Mouse (Mus musculus): ENCODE data around the gene Rpl13a. TPM values are rescaled to one million over a fixed set of nuclear protein-coding genes. Genes with fewer than 3 reads are reported as not detected.
"Not testable (repeated sequence)": the region's sequence is repeated elsewhere in the genome, so short reads cannot be mapped to it uniquely, and the experiment has no call there.

The Rpl13a gene
- polyA plus RNA-seq, 3 experiments from 2014 or later: 6,216 to 8,178 (median 7,568) TPM

- no peak for ATAC-seq
These were observed 16.0 kb downstream of the Rpl13a start for GRCm38 (mm10) chr7:45112529-45112928.

GRCm38 (mm10) chr7:45111940-45112339 is 16.6 kb downstream of the Rpl13a start:
- no peak for ATAC-seq

- not testable (repeated sequence) for ATAC-seq
These were observed 18.5 kb downstream of the Rpl13a start for GRCm38 (mm10) chr7:45110089-45110488.

- ATAC-seq: no peak
These were observed 21.4 kb downstream of the Rpl13a start for GRCm38 (mm10) chr7:45107052-45107645.

GRCm38 (mm10) chr7:45106441-45106840 is 22.1 kb downstream of the Rpl13a start:
- no peak for ATAC-seq

GRCm38 (mm10) chr7:45105491-45105890 is 23.1 kb downstream of the Rpl13a start:
- no peak for ATAC-seq

- no peak for ATAC-seq
These were observed 23.6 kb downstream of the Rpl13a start for GRCm38 (mm10) chr7:45104941-45105340.

- ATAC-seq: no peak
These were observed 24.8 kb downstream of the Rpl13a start, which contains the start of gene Fcgrt for GRCm38 (mm10) chr7:45103652-45104180. Gene Fcgrt, minus strand, starts transcription at chr7:45103851.

- ATAC-seq: no peak
These were observed 25.5 kb downstream of the Rpl13a start for GRCm38 (mm10) chr7:45102940-45103585.

- no peak for ATAC-seq
These were observed 26.1 kb downstream of the Rpl13a start for GRCm38 (mm10) chr7:45102441-45102840.

GRCm38 (mm10) chr7:45100046-45100445 is 28.5 kb downstream of the Rpl13a start:
- ATAC-seq: no peak

GRCm38 (mm10) chr7:45098541-45099240 is 29.9 kb downstream of the Rpl13a start:
- ATAC-seq: no peak

- no peak for ATAC-seq
These were observed 31.1 kb downstream of the Rpl13a start for GRCm38 (mm10) chr7:45097479-45097878.

- ATAC-seq: not testable (repeated sequence)
These were observed 32.6 kb downstream of the Rpl13a start for GRCm38 (mm10) chr7:45095965-45096364.

- no peak for ATAC-seq
These were observed 33.2 kb downstream of the Rpl13a start for GRCm38 (mm10) chr7:45095367-45095766.

- ATAC-seq: no peak
These were observed 34.4 kb downstream of the Rpl13a start for GRCm38 (mm10) chr7:45094121-45094520.

GRCm38 (mm10) chr7:45093516-45093905 is 35.0 kb downstream of the Rpl13a start:
- ATAC-seq: no peak

GRCm38 (mm10) chr7:45092828-45093515 is 35.6 kb downstream of the Rpl13a start:
- no peak for ATAC-seq

GRCm38 (mm10) chr7:45092048-45092447 is 36.5 kb downstream of the Rpl13a start, which contains the start of gene Rcn3:
Gene Rcn3, minus strand, starts transcription at chr7:45092221.
- ATAC-seq: no peak

GRCm38 (mm10) chr7:45091001-45091990 is 37.3 kb downstream of the Rpl13a start:
- ATAC-seq: no peak

GRCm38 (mm10) chr7:45090251-45090977 is 38.1 kb downstream of the Rpl13a start:
- ATAC-seq: no peak
